Mouse (Mus musculus) midbrain, postnatal 0 days (tissue): ENCODE results near the gene Uhrf2. TPM values are rescaled to one million over a fixed set of nuclear protein-coding genes. Genes with fewer than 3 reads are reported as not detected.

ENCODE experiments used
- ATAC-seq: fragments of 200-750 bp; cut with Nextera tagmentation; 2 replicates; pipeline ENCODE4 v1.8.0; 2017; ENCODE audit warnings: moderate number of reproducible peaks, mild to moderate bottlenecking, moderate TSS enrichment, moderate library complexity; ENCODE audit not compliant: low FRiP score
- DNase-seq: peaks from one replicate; pipeline ENCODE4 v3.0.0-alpha.2; 2015; ENCODE audit warnings: low spot score
- H3K27ac ChIP-seq: fragments of 300-500 bp; sonication (generic); 2 replicates; pipeline ENCODE4 v1.5.1; 2014; ENCODE audit warnings: low read depth, mild to moderate bottlenecking, low read length, mixed read lengths
- H3K27me3 ChIP-seq: fragments of 300-500 bp; sonication (generic); 2 replicates; pipeline ENCODE4 v1.6.1; 2014; ENCODE audit warnings: low read length, control low read depth, mixed read lengths; ENCODE audit not compliant: insufficient read depth
- H3K36me3 ChIP-seq: fragments of 300-500 bp; sonication (generic); 2 replicates; pipeline ENCODE4 v1.6.1; 2014; ENCODE audit warnings: low read length, control low read depth, mixed read lengths; ENCODE audit not compliant: insufficient read depth
- H3K4me1 ChIP-seq: fragments of 300-500 bp; sonication (generic); 2 replicates; pipeline ENCODE4 v1.6.1; 2014; ENCODE audit warnings: mild to moderate bottlenecking, control low read depth, antibody characterized with exemption, low read length, mixed read lengths; ENCODE audit not compliant: insufficient read depth
- H3K4me2 ChIP-seq: fragments of 300-500 bp; sonication (generic); 2 replicates; pipeline ENCODE4 v1.6.1; 2014; ENCODE audit warnings: low read depth, mild to moderate bottlenecking, low read length, mixed read lengths; ENCODE audit not compliant: poor library complexity, severe bottlenecking
- H3K4me3 ChIP-seq: fragments of 300-500 bp; sonication (generic); 2 replicates; pipeline ENCODE4 v1.5.1; 2014; ENCODE audit warnings: low read depth, mild to moderate bottlenecking, low read length, moderate library complexity
- H3K9ac ChIP-seq: fragments of 300-500 bp; sonication (generic); replicated peaks from 2 replicates; pipeline ENCODE4 v1.6.1; 2014; ENCODE audit warnings: mild to moderate bottlenecking, low read length, moderate library complexity, mixed read lengths; ENCODE audit not compliant: poor library complexity, severe bottlenecking
- H3K9me3 ChIP-seq: fragments of 300-500 bp; sonication (generic); 2 replicates; pipeline ENCODE4 v1.6.1; 2016; ENCODE audit warnings: low read length, control low read depth
- CTCF ChIP-seq: IDR thresholded peaks from 2 replicates; pipeline ENCODE4 v1.5.1; 2016; ENCODE audit warnings: antibody characterized with exemption, mild to moderate bottlenecking
- WGBS: fragments of 180-500 bp; shearing (Covaris S2); extraction: QIAGEN DNeasy Blood & Tissue Kit; methylation state at CpG from one replicate; pipeline ENCODE4 v1.1.7; 2014; 5-methylcytosine and 5-hydroxymethylcytosine counted together
- polyA plus RNA-seq: library from polyadenylated mRNA; unstranded; fragments of >200 nt; fragmentation: Nextera tagmentation; extraction: Ambion mirVana; gene quantifications from 2 replicates; pipeline ENCODE4 v1.2.1, GENCODE M21; 2015
- total RNA-seq: library from RNA; depleted of rRNA; stranded (reverse); fragments of >200 nt; gene quantifications from 2 replicates; pipeline ENCODE4 v1.2.3, GENCODE M21; 2014

The Uhrf2 gene
- total and polyA plus RNA-seq, 2 experiments from 2014 or later: 29.7 to 74.4 TPM

- Histone ChIP-seq H3K4me2 (no peak overlapping the region), H3K4me1 (0 out of 2 replicates have a peak, but pooled peaks cover 3% of the 10 kb centered on the region), H3K27me3 (no peaks in the 10 kb centered on the region), H3K9me3 (no peaks in the 10 kb centered on the region), H3K9ac (no peak overlapping the region), H3K36me3 (peaks cover 8% of the 10 kb centered on the region; the same call in 1 of the 2 replicates), H3K4me3 (no peak overlapping the region), H3K27ac (no peak overlapping the region)
- WGBS: 88% methylated on average over 6 of the region's 6 CpGs
- ATAC-seq (no peak), DNase-seq (no peak)
- no peak for TF ChIP-seq CTCF
These were observed 72.3 kb downstream of the Uhrf2 start for GRCm38 (mm10) chr19:30102620-30103019.

GRCm38 (mm10) chr19:30105045-30105842, 74.9 kb downstream of the Uhrf2 start:
- no peak for ATAC-seq
- H3K4me3 ChIP-seq: no peak overlapping the region
- H3K4me2 ChIP-seq: no peak overlapping the region
- no peak overlapping the region for H3K9ac ChIP-seq
- H3K27ac ChIP-seq: no peak overlapping the region
- H3K4me1 ChIP-seq: no peaks in the 10 kb centered on the region; the same call in 1 of the 2 replicates
- 89% methylated on average over 6 of the region's 6 CpGs for WGBS
- H3K9me3 ChIP-seq: no peaks in the 10 kb centered on the region
- no peak for TF ChIP-seq CTCF
- no peaks in the 10 kb centered on the region for H3K27me3 ChIP-seq
- H3K36me3 ChIP-seq: no peaks in the 10 kb centered on the region
- DNase-seq: no peak

- 31% methylated on average over 10 of the region's 10 CpGs for WGBS
These were observed 77.0 kb downstream of the Uhrf2 start for GRCm38 (mm10) chr19:30107221-30107845.

GRCm38 (mm10) chr19:30108616-30109015, 78.3 kb downstream of the Uhrf2 start:
- Histone ChIP-seq H3K27me3 (no peaks in the 10 kb centered on the region), H3K4me1 (no peaks in the 10 kb centered on the region; the same call in 1 of the 2 replicates), H3K4me3 (no peak overlapping the region), H3K9me3 (no peaks in the 10 kb centered on the region), H3K27ac (peak overlapping the region; percentile 68), H3K36me3 (no peaks in the 10 kb centered on the region), H3K4me2 (no peak overlapping the region), H3K9ac (no peak overlapping the region)
- TF ChIP-seq CTCF: no peak
- DNase-seq: no peak
- ATAC-seq: no peak; the same call in 1 of the 2 replicates

More at GRCm38 (mm10) chr19:30107221-30107845, 77.0 kb downstream of the Uhrf2 start:
- DNase-seq (no peak), ATAC-seq (no peak)
- no peak overlapping the region for H3K4me3 ChIP-seq
- H3K4me2 ChIP-seq: no peak overlapping the region
- peak overlapping the region; percentile 32; the same call in 1 of the 2 replicates for H3K27ac ChIP-seq
- H3K9me3 ChIP-seq: no peaks in the 10 kb centered on the region
- H3K4me1 ChIP-seq: no peaks in the 10 kb centered on the region; the same call in 1 of the 2 replicates
- no peaks in the 10 kb centered on the region for H3K27me3 ChIP-seq
- no peak for TF ChIP-seq CTCF
- no peak overlapping the region for H3K9ac ChIP-seq
- H3K36me3 ChIP-seq: no peaks in the 10 kb centered on the region

GRCm38 (mm10) chr19:30109122-30109521, 78.8 kb downstream of the Uhrf2 start:
- no peaks in the 10 kb centered on the region; the same call in 1 of the 2 replicates for H3K4me1 ChIP-seq
- peak; percentile 27; the same call in 1 of the 2 replicates for TF ChIP-seq CTCF
- peak; percentile 71 for DNase-seq
- H3K4me2 ChIP-seq: no peak overlapping the region
- ATAC-seq: peak; percentile 73
- no peaks in the 10 kb centered on the region for H3K9me3 ChIP-seq
- H3K27me3 ChIP-seq: no peaks in the 10 kb centered on the region
- 10% methylated on average over 6 of the region's 6 CpGs for WGBS
- H3K9ac ChIP-seq: no peak overlapping the region
- no peak overlapping the region for H3K4me3 ChIP-seq
- H3K27ac ChIP-seq: peak overlapping the region; percentile 68
- H3K36me3 ChIP-seq: no peaks in the 10 kb centered on the region

GRCm38 (mm10) chr19:30111421-30111820, 81.1 kb downstream of the Uhrf2 start:
- ATAC-seq (no peak), DNase-seq (no peak)
- H3K4me1 ChIP-seq: peaks cover 7% of the 10 kb centered on the region; the same call in 1 of the 2 replicates
- no peak overlapping the region for H3K27ac ChIP-seq
- no peak overlapping the region for H3K4me2 ChIP-seq
- H3K9ac ChIP-seq: no peak overlapping the region
- H3K4me3 ChIP-seq: no peak overlapping the region
- H3K36me3 ChIP-seq: no peaks in the 10 kb centered on the region
- 96% methylated on average over 3 of the region's 3 CpGs for WGBS
- no peak for TF ChIP-seq CTCF
- no peaks in the 10 kb centered on the region for H3K27me3 ChIP-seq
- H3K9me3 ChIP-seq: no peaks in the 10 kb centered on the region
